Mouse (Mus musculus): Measurements from ENCODE around the gene Tnik. TPM values are rescaled to one million over a fixed set of nuclear protein-coding genes. Genes with fewer than 3 reads are reported as not detected.

The Tnik gene
- total RNA-seq, 1 experiment from 2014 or later, result 25.3 TPM

GRCm38 (mm10) chr3:28350147-28350801, 87.3 kb downstream of the Tnik start:
- no peak for DNase-seq

DNA sequence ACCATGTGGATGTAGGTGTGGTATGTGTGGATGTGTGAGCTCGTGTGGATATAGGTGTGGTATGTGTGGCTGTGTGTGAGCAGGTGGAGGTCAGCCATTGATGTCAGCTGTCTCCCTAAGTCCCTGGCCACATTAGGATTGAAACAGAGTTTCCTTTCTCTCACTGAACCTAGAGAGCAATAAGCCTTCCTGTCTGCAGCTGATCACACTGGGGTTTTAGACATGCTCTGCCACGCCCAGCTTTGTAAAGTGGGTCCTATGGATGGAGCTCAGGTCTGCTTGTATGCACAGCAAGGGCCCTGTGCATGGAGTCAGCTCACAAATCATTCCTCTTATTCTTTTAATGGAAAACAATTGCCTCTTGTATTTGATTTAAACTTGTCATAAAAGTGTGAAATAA, 95.4 kb downstream of the Tnik start:
- no peak for DNase-seq

GRCm38 (mm10) chr3:28359138-28359537, 96.1 kb downstream of the Tnik start:
- DNase-seq, result no peak

GRCm38 (mm10) chr3:28361056-28361455, 98.0 kb downstream of the Tnik start:
- DNase-seq, result no peak

GRCm38 (mm10) chr3:28363441-28364125, 100.6 kb downstream of the Tnik start:
- no peak for DNase-seq

DNA sequence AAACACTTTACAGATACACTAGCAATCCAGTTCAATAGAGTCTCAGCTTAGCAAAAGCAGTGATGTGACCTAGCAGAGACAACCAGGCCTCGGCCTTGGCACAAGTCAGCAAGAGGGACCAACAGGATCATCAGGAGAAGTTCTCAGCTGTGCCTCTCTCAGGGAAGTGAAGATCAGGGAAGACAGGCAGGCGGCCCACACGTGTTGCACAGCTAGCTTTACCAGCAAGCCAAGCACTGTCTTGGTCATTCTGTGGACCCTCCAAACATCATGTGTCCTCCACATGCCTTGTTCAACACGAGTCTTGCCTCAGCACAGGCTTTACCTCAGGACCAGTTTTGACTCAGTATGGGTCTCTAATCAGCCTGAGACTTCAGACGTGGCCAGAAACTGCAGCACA, 105.7 kb downstream of the Tnik start:
- DNase-seq, result no peak

DNA sequence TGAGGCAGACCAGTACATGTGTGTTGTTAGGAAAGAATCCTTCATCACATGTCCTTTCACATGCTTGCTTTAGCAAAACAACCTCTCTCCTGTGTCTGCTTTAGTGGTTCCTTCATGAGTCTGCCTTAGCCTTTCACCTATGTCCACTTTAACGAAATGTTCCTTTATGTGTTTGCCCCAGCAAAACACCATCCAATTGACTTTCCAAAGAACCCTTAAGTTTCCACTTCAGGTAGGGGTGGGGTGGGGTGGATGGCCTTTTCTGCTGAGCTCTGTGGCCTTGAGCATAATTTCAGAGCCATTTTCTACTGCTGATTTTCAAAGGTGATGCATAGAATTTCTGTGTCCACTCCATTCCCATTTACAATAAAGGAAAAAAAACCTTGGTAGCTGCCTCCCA, 106.3 kb downstream of the Tnik start:
- no peak for DNase-seq

DNA sequence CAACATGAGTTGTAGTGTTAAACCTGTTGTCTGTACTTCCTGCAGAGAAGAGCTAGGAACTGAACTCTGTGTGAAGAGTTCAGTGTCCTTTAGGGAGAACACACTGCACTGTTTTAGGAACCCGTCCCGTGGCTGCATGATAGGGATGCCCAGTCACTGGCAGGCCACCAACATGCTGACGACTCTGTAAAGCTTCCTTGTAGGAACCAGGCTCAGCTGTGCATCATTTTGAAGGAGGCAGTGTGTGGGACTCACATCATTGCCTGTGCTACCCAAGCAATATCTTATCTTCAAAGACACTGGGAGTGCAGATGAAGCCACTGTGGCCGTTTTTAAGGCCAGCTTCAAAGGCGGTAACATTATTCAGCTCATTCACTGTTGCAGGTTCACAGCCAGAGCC, 106.7 kb downstream of the Tnik start:
- peak; percentile 17 for DNase-seq

DNA sequence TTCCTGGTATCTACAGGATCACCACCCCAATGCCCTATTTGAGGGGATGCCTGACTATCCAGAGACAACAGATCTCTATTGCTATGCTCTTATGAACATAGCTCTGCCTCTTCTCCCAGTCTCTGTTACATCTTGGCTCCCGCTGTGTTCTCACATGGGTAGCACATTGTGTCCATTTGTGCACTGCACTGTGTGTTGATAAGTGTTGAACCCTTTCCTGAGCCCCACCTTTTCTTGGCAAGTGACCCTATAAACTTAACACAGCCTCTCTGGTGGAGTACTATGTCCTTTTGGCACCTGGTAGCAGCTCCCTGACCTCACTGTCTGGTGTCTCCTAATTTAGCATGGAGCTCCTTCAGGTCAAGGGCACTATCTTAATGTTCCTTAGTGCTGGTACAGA, 108.6 kb downstream of the Tnik start:
- no peak for DNase-seq

DNA sequence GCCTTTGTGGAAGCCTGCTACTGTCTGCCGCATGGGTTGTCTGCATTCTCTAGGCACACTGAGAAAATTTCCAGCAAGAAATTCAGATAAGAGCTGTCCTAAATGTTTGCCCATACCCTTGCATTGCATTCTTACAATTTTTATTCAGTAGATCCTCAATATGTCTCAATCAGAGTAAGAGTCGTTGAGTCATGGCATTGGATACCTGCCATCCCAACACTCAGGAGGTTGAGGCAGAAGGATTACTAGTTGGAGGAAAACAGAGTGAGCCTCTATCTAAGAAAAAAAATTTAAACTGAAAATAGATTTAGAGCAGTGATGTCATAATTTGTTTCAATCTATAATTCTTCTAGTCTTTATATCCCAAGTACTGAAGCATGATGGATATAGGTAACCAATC, 109.4 kb downstream of the Tnik start:
- DNase-seq, result no peak

DNA sequence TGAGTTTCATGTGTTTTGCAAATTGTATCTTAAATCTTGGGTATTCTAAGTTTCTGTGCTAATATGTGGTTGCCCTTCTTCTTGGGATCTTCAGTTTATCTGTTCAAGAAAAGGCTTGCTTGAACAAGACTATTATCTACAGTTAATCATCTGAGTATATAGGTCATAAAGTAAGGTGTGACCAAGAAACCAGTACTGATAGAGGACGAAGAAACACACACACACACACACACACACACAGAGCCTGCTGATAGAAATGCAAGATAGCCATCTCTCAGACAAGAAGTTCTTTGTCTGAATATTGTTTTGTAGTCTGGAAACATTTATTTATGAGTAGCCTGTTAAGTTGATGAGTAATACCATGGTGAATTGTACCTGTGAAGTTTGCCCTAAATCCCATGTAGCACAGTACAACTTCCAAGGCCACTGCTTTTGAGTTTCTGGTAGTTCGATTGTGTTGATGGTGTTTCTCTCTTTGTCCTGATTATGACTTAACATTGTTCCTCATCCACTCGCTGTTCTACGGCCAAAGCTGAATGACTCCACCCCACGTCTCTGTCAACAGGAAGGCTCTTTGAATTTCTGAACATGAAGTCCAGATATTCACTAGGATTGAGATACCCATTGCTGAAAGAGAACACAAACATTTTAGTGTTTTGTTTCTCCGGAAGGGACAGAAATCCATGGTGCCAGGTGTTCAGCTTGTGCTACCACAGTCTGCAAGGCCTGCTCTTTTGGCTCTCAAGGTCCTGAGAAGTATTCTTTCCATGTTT, 111.9 kb downstream of the Tnik start:
- no peak for DNase-seq

GRCm38 (mm10) chr3:28380224-28380623, 117.2 kb downstream of the Tnik start:
- DNase-seq, result no peak

GRCm38 (mm10) chr3:28383526-28384126, 120.6 kb downstream of the Tnik start:
- DNase-seq, result no peak

DNA sequence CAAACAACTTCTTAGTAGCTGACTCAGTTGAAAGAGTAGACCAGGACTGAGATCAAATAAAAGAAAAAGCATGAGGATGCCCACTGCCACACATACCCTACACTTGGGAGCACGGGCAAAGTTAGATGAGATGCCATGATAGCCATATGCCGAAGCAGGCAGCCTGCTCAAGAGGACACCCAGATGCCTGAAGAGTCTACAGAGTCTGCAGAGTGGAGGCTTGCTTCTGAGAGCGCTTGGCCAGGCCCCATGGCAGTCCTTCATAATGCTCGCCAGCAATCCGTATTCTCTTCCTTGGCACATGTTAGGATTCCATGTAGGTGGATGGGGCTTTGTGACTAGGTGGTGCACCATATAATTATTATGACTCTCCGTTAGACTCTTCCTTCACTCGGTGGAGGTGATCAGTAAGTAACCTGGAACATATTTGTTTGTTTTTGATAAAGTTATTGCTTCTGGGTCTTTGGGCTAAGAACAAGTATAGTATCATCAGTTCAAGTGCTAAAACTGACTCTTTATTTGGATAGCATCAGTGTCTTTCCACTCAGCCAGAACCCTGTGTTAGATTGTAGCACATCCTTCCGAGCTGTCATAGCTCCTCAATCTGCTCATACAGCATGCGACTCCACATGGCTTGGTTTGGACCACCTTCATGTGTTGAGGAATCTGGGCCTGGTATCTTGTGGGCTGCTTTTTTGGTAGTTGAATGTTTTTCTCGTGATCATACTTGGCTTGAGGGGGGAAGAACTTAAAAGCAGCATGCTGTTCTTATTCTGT, 122.4 kb downstream of the Tnik start:
- no peak for DNase-seq

GRCm38 (mm10) chr3:28388540-28388939, 125.5 kb downstream of the Tnik start:
- no peak for DNase-seq

DNA sequence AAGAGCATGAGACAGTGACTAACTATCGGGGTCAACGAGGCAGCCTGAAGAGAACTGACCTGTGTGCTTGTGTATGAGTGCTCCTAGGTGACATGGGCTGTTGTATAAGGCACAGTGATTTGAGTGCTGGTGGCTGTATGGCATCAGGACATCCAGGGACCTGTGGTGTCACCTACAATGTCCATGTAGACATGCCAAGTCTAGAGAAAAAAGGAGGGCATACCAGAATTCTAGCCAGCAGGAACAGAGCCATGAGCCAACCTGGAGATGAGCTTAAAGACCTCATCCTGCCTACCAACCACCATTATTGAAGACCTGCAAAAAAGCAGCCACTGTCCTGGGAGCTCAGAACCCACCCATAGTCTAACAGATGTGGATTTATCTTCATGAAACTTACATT, 127.2 kb downstream of the Tnik start:
- no peak for DNase-seq

DNA sequence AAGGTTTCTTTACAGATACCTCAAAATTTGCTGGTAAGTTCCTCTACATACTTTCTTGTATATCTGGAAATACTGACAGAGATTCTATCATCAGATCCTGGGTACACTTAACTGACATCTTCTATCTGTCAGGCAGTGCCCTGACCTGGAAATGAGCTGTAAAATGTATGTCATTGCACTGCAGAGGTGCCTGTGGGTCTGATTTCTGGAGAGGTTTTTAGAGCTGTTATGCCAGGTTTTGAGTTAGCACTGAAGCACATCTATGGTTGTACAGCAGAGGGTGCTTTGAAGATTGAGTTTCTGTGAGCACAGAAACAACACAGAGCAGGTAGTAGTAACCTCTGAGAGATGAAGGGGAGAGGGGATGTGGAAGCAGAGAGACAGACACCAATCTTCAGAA, 129.5 kb downstream of the Tnik start:
- no peak for DNase-seq

DNA sequence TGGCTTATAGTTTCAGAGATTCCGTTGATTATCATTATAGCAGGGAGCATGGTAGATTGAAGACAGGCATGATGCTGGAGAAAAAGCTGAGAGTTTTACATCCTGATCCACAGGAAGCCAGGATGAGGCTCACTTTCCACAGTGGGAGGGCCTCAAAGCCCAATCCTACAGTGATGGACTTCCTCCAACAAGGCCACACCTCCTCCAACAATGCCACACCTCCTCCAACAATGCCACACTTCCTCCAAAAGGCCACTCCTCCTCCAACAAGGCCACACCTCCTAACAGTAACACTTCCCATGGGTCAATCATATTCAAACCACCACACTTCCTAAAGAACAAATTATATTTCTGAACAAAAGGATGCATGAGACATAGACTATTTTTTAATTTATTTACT, 135.8 kb downstream of the Tnik start:
- DNase-seq, result no peak

GRCm38 (mm10) chr3:28399593-28400216, 136.7 kb downstream of the Tnik start:
- DNase-seq, result no peak

GRCm38 (mm10) chr3:28401335-28401734, 138.3 kb downstream of the Tnik start:
- no peak for DNase-seq

GRCm38 (mm10) chr3:28402221-28402620, 139.2 kb downstream of the Tnik start:
- DNase-seq, result no peak

- no peak for DNase-seq
Observed at GRCm38 (mm10) chr3:28405391-28405790, 142.4 kb downstream of the Tnik start.
